Mouse (Mus musculus) liver, embryonic 12.5 days (tissue): ENCODE measurements around the gene Ap3s2. TPM values are rescaled to one million over a fixed set of nuclear protein-coding genes. Genes with fewer than 3 reads are reported as not detected.
A peak's percentile ranks its signal among the peaks of the same experiment; 100 is the strongest.

Experiments
- ATAC-seq: fragments of 200-750 bp; cut with Nextera tagmentation; 2 replicates; pipeline ENCODE4 v1.8.0; 2017; ENCODE audit warnings: moderate number of reproducible peaks, mild to moderate bottlenecking, moderate library complexity
- H3K27ac ChIP-seq: fragments of 300-500 bp; sonication (generic); 2 replicates; pipeline ENCODE4 v1.5.1; 2016; ENCODE audit warnings: mild to moderate bottlenecking
- H3K27me3 ChIP-seq: fragments of 300-500 bp; sonication (generic); replicated peaks from 2 replicates; pipeline ENCODE4 v1.6.1; 2016; ENCODE audit warnings: mild to moderate bottlenecking, moderate library complexity
- H3K36me3 ChIP-seq: fragments of 300-500 bp; sonication (generic); 2 replicates; pipeline ENCODE4 v1.6.1; 2016; ENCODE audit warnings: mild to moderate bottlenecking, moderate library complexity
- H3K4me1 ChIP-seq: fragments of 300-500 bp; sonication (generic); 2 replicates; pipeline ENCODE4 v1.6.1; 2016
- H3K4me2 ChIP-seq: fragments of 300-500 bp; sonication (generic); 2 replicates; pipeline ENCODE4 v1.6.1; 2016; ENCODE audit warnings: mild to moderate bottlenecking, moderate library complexity
- H3K4me3 ChIP-seq: fragments of 300-500 bp; sonication (generic); 2 replicates; pipeline ENCODE4 v1.5.1; 2016; ENCODE audit warnings: mild to moderate bottlenecking, moderate library complexity
- H3K9ac ChIP-seq: fragments of 300-500 bp; sonication (generic); 2 replicates; pipeline ENCODE4 v1.6.1; 2016; ENCODE audit warnings: mild to moderate bottlenecking, moderate library complexity
- H3K9me3 ChIP-seq: fragments of 300-500 bp; sonication (generic); replicated peaks from 2 replicates; pipeline ENCODE4 v1.6.1; 2016; ENCODE audit warnings: mild to moderate bottlenecking, moderate library complexity
- WGBS: fragments of 180-500 bp; shearing (Covaris S2); methylation state at CpG from one replicate; pipeline ENCODE4 v1.1.7; 2016; ENCODE audit not compliant: insufficient replicate concordance; 5-methylcytosine and 5-hydroxymethylcytosine counted together
- polyA plus RNA-seq: library from polyadenylated mRNA; unstranded; fragments of >200 nt; fragmentation: Nextera tagmentation; extraction: Ambion mirVana; gene quantifications from 2 replicates; pipeline ENCODE4 v1.2.1, GENCODE M21; 2016

Gene Ap3s2
- 12.9 and 16.6 TPM in 2 replicates for polyA plus RNA-seq

GRCm38 (mm10) chr7:79920344-79920983 lies at the start of gene Ap3s2:
Gene Ap3s2, minus strand, starts transcription at chr7:79920649.
- Histone ChIP-seq H3K9me3 (no peaks in the 10 kb centered on the region), H3K36me3 (peaks cover 8% of the 10 kb centered on the region), H3K27me3 (no peaks in the 10 kb centered on the region), H3K4me3 (peak within 1 kb of the TSS; percentile 78), H3K4me2 (peak within 1 kb of the TSS; percentile 73), H3K27ac (peak within 1 kb of the TSS; percentile 73), H3K4me1 (peaks cover 15% of the 10 kb centered on the region), H3K9ac (peak within 1 kb of the TSS; percentile 75)
- peak; percentile 95 for ATAC-seq
- WGBS = under 1% methylated on average over 34 of the region's 34 CpGs

- Histone ChIP-seq H3K4me2 (no peak overlapping the region), H3K9me3 (no peaks in the 10 kb centered on the region), H3K27ac (no peak overlapping the region), H3K36me3 (no peaks in the 10 kb centered on the region), H3K4me1 (no peaks in the 10 kb centered on the region), H3K27me3 (peaks cover 5% of the 10 kb centered on the region; the same call in 1 of the 2 replicates), H3K4me3 (no peak overlapping the region), H3K9ac (no peak overlapping the region)
- 65% methylated on average over 6 of the region's 6 CpGs for WGBS
- no peak for ATAC-seq
Measured at GRCm38 (mm10) chr7:79968326-79968725, 47.9 kb upstream of the Ap3s2 start.

GRCm38 (mm10) chr7:79961600-79961999 lies 41.2 kb upstream of the Ap3s2 start:
- Histone ChIP-seq H3K4me3 (no peak overlapping the region), H3K4me1 (no peaks in the 10 kb centered on the region), H3K9ac (no peak overlapping the region), H3K27me3 (peaks cover 5% of the 10 kb centered on the region; the same call in 1 of the 2 replicates), H3K4me2 (no peak overlapping the region), H3K9me3 (no peaks in the 10 kb centered on the region), H3K36me3 (no peaks in the 10 kb centered on the region), H3K27ac (no peak overlapping the region)
- ATAC-seq = no peak
- 39% methylated on average over 1 of the region's 1 CpGs for WGBS

GRCm38 (mm10) chr7:79956131-79956530 lies 35.7 kb upstream of the Ap3s2 start:
- Histone ChIP-seq H3K36me3 (no peaks in the 10 kb centered on the region), H3K27me3 (no peaks in the 10 kb centered on the region), H3K4me1 (no peaks in the 10 kb centered on the region), H3K4me3 (no peak overlapping the region), H3K9me3 (no peaks in the 10 kb centered on the region), H3K9ac (no peak overlapping the region), H3K4me2 (no peak overlapping the region), H3K27ac (no peak overlapping the region)
- WGBS = 47% methylated on average over 1 of the region's 1 CpGs
- ATAC-seq = no peak

GRCm38 (mm10) chr7:79954890-79955289 lies 34.4 kb upstream of the Ap3s2 start:
- H3K4me3 ChIP-seq = no peak overlapping the region
- no peak overlapping the region for H3K27ac ChIP-seq
- ATAC-seq = no peak
- no peak overlapping the region for H3K9ac ChIP-seq
- H3K36me3 ChIP-seq = no peaks in the 10 kb centered on the region
- no peaks in the 10 kb centered on the region for H3K4me1 ChIP-seq
- no peaks in the 10 kb centered on the region for H3K27me3 ChIP-seq
- 59% methylated on average over 1 of the region's 1 CpGs for WGBS
- H3K9me3 ChIP-seq = no peaks in the 10 kb centered on the region
- H3K4me2 ChIP-seq = no peak overlapping the region

- ATAC-seq = no peak
Measured at GRCm38 (mm10) chr7:79951038-79951437, 30.6 kb upstream of the Ap3s2 start.

GRCm38 (mm10) chr7:79950236-79950635 lies 29.8 kb upstream of the Ap3s2 start:
- Histone ChIP-seq H3K36me3 (no peaks in the 10 kb centered on the region), H3K4me1 (no peaks in the 10 kb centered on the region), H3K9me3 (no peaks in the 10 kb centered on the region), H3K9ac (no peak overlapping the region), H3K27ac (no peak overlapping the region), H3K27me3 (0 out of 2 replicates have a peak, but pooled peaks cover 4% of the 10 kb centered on the region), H3K4me3 (no peak overlapping the region), H3K4me2 (no peak overlapping the region)
- 51% methylated on average over 6 of the region's 6 CpGs for WGBS
- ATAC-seq = no peak

More at GRCm38 (mm10) chr7:79951038-79951437, 30.6 kb upstream of the Ap3s2 start:
- no peaks in the 10 kb centered on the region for H3K9me3 ChIP-seq
- H3K27ac ChIP-seq = no peak overlapping the region
- H3K4me2 ChIP-seq = no peak overlapping the region
- H3K9ac ChIP-seq = no peak overlapping the region
- no peaks in the 10 kb centered on the region for H3K4me1 ChIP-seq
- H3K4me3 ChIP-seq = no peak overlapping the region
- 0 out of 2 replicates have a peak, but pooled peaks cover 4% of the 10 kb centered on the region for H3K27me3 ChIP-seq
- 67% methylated on average over 3 of the region's 3 CpGs for WGBS
- H3K36me3 ChIP-seq = no peaks in the 10 kb centered on the region

GRCm38 (mm10) chr7:79935511-79936205 lies 15.2 kb upstream of the Ap3s2 start:
- H3K9me3 ChIP-seq = no peaks in the 10 kb centered on the region
- no peak for ATAC-seq
- no peaks in the 10 kb centered on the region; the same call in 1 of the 2 replicates for H3K4me1 ChIP-seq
- H3K36me3 ChIP-seq = no peaks in the 10 kb centered on the region
- peak overlapping the region; percentile 46 for H3K4me3 ChIP-seq
- peak overlapping the region; percentile 56 for H3K4me2 ChIP-seq
- 0 out of 2 replicates have a peak overlapping the region, but pooled peaks have one; percentile 14 for H3K9ac ChIP-seq
- peaks cover 43% of the 10 kb centered on the region for H3K27me3 ChIP-seq
- no peak overlapping the region for H3K27ac ChIP-seq
- WGBS = 18% methylated on average over 19 of the region's 19 CpGs

GRCm38 (mm10) chr7:79934862-79935510 lies 14.5 kb upstream of the Ap3s2 start, which contains the start of gene Arpin:
Gene Arpin, minus strand, starts transcription at chr7:79935359.
- H3K9me3 ChIP-seq = no peaks in the 10 kb centered on the region
- H3K36me3 ChIP-seq = no peaks in the 10 kb centered on the region
- WGBS = 4% methylated on average over 32 of the region's 32 CpGs
- H3K4me3 ChIP-seq = peak within 1 kb of the TSS; percentile 46
- H3K4me2 ChIP-seq = peak within 1 kb of the TSS; percentile 56
- no peaks in the 10 kb centered on the region; the same call in 1 of the 2 replicates for H3K4me1 ChIP-seq
- peak; percentile 61 for ATAC-seq
- H3K27me3 ChIP-seq = peaks cover 43% of the 10 kb centered on the region
- no peak within 1 kb of the TSS for H3K27ac ChIP-seq
- peak within 1 kb of the TSS; percentile 14; the same call in 1 of the 2 replicates for H3K9ac ChIP-seq

- no peak for ATAC-seq
- Histone ChIP-seq H3K4me3 (peak overlapping the region; percentile 46), H3K36me3 (no peaks in the 10 kb centered on the region), H3K4me1 (no peaks in the 10 kb centered on the region; the same call in 1 of the 2 replicates), H3K27ac (no peak overlapping the region), H3K9ac (0 out of 2 replicates have a peak overlapping the region, but pooled peaks have one; percentile 14), H3K27me3 (peaks cover 43% of the 10 kb centered on the region), H3K4me2 (peak overlapping the region; percentile 56), H3K9me3 (no peaks in the 10 kb centered on the region)
- WGBS = 46% methylated on average over 5 of the region's 5 CpGs
Measured at GRCm38 (mm10) chr7:79934461-79934860, 14.0 kb upstream of the Ap3s2 start.

- no peak overlapping the region for H3K27ac ChIP-seq
- no peaks in the 10 kb centered on the region for H3K9me3 ChIP-seq
- H3K4me3 ChIP-seq = no peak overlapping the region
- no peak overlapping the region for H3K9ac ChIP-seq
- H3K36me3 ChIP-seq = no peaks in the 10 kb centered on the region
- WGBS = 64% methylated on average over 2 of the region's 2 CpGs
- ATAC-seq = no peak
- no peak overlapping the region for H3K4me2 ChIP-seq
- H3K27me3 ChIP-seq = peaks cover 1% of the 10 kb centered on the region; the same call in 1 of the 2 replicates
- H3K4me1 ChIP-seq = no peaks in the 10 kb centered on the region
Measured at GRCm38 (mm10) chr7:79928516-79929052, 8.1 kb upstream of the Ap3s2 start.
